Mouse (Mus musculus): ENCODE measurements around the gene Kir3dl1.
"Not testable (repeated sequence)": the region's sequence is repeated elsewhere in the genome, so short reads cannot be mapped to it uniquely, and the experiment has no call there.

The Kir3dl1 gene

GRCm38 (mm10) chrX:136517699-136518098 lies at the start of gene Kir3dl1:
Kir3dl1 (plus strand) TSS chrX:136517999.
- not testable (repeated sequence) for DNase-seq (ENCODE audit: low spot score)

GRCm38 (mm10) chrX:136543956-136544355 lies 26.2 kb downstream of the Kir3dl1 start, which contains the start of gene Kir3dl2:
Kir3dl2 (minus strand) TSS chrX:136544056.
- not testable (repeated sequence) for DNase-seq (ENCODE audit: low spot score)

- DNase-seq (ENCODE audit: low spot score): not testable (repeated sequence)
Observed at GRCm38 (mm10) chrX:136569094-136569493, 51.3 kb downstream of the Kir3dl1 start.

Measured in c-Kit-positive CD71-positive TER-119-positive erythroid progenitor cells, embryonic 14.5 days (primary cell).